Mouse (Mus musculus): Measurements from ENCODE around the gene Slc25a28. TPM values are rescaled to one million over a fixed set of nuclear protein-coding genes. Genes with fewer than 3 reads are reported as not detected.

The Slc25a28 gene
- total RNA-seq, 1 experiment from 2014 or later = 58.0 TPM

- DNase-seq = no peak
These were observed 31.8 kb downstream of the Slc25a28 start for GRCm38 (mm10) chr19:43642843-43643242.

DNA sequence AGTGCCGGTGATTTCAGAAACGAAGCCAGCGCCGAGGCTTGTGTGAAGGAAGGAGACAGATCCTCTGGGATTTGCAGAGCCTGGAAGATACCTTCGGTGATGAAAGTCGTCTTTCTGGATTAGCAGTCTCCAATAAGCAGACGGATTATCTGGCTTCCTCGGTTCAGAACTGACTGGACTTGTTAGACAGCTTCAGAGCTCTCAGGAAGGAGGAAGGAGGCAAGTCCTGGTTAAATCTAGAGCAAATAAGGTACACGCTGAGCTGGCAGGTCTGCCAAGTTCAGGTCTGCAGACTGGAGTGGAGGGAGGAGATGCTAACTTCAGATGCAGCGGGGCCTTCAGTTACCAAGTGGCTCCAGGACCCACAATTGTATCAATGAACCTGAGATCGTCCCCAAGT is 32.8 kb downstream of the Slc25a28 start:
- no peak for DNase-seq

GRCm38 (mm10) chr19:43630466-43631251 is 44.0 kb downstream of the Slc25a28 start:
- DNase-seq = peak; percentile 92

- DNase-seq = peak; percentile 27
These were observed 45.6 kb downstream of the Slc25a28 start for GRCm38 (mm10) chr19:43629088-43629487.

GRCm38 (mm10) chr19:43627345-43627744 is 47.3 kb downstream of the Slc25a28 start:
- no peak for DNase-seq

DNA sequence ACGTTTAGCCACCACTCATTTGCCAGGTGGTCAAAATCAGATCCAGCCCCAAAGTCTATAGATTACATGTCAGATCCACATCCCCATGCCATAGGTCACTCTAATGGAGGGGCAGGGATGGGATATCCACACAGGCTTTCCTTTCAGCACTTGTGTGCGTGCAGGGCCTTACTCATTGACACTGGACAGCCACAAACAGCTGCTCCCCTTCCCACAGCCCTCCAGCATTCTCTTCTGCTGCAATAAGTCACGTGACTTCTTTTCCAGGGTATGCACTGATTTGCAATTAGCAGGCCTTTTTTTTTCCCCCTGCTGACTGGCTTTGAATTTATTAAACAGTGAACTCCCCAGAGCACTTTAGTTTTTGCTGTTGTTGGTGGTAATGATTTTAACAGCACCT is 48.5 kb downstream of the Slc25a28 start:
- no peak for DNase-seq

DNA sequence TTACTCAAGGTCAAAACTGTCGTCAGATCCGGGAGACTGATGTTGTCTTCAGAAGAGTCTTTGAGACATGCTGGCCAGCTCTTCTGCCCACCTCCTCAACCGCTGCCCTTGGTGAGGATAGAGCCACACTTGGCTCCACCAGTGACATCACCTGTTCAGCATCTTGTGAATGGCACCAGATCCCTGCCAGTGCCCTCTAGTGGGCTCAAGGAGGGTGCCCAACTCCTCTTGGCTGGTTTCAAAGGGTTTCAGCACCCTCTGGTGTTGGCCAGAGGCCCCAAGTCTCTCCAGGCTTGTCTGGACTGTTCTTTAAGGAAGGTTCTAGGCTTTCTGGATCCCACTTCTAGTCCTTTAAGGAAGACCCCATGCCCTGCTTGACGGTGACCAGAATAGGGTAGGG is 50.8 kb downstream of the Slc25a28 start:
- DNase-seq = peak; percentile 79

- no peak for DNase-seq
These were observed 54.7 kb downstream of the Slc25a28 start for GRCm38 (mm10) chr19:43619916-43620479.

DNA sequence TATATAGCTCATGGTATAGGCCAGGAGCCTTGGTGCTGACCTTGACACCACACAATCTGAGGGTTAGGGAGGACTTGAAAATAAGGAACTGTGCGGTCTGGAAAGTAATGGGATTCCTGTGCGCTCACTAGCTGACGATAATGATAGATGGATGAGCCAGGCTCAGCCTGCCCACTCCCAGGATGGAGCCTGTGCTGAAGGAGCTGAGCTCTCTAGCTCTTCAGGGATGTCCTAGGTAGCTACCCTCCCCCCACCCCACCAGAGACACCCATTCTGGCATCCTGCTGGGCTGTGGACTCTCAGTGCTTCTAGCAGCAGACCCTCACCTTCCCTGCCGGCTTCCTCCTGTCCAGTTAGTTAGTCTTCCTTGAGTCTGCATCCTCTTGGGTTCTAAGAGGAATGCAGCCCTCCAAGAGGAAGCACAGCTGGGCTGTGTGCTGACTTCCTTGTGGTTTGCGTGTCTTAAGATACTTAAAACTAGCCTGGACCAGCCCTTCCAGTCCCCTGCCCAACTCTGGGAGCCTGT is 56.1 kb downstream of the Slc25a28 start:
- DNase-seq = no peak

DNA sequence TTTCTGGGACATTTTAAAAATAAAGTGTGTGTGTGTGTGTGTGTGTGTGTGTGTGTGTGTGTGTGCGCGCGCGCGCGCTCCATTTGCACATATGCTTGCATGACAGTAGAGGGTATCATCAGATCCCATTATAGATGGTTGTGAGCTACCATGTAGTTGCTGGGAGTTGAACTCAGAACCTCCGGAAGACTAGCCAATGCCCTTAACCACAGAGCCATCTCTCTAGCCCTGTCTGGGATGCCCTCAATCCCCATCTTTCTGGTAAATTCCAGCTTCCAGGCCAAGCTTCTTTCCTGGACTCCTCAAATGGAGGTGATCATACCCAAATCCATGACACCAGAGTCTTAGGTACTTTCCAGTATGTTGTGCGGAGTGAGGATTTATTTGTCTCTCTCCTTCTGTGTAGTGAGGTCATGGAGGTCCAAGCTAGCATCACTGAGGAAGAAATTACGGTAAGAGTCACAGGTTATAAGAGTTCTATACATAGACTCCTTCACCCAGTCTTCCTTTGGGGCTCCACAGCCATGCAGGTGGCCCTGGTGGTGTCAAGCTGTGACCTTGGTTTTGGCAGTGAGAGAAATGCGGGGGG is 56.8 kb downstream of the Slc25a28 start:
- no peak for DNase-seq

GRCm38 (mm10) chr19:43616889-43617288 is 57.8 kb downstream of the Slc25a28 start:
- no peak for DNase-seq

DNA sequence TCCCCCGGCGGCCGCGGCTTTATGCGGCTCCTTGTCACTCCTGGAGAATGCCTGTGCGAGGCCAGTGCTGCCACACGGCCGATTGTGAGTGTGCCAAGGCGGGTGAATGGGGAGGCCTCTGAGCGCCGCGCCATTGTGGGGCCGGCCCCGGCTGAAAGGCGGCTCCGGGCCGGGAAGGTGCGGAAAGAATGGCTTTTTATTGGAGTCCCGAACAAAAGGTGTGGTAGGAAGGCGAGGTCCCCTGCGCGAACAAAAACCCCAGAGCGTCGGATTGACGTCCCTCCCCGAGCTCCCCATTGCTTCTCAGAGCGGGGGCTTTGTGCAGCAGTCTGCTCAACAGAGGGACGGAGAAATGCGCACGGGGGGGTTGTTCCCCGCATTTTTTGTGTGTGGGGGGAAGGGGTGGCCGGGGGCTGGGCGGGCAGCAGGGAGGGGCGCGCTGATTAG is 58.2 kb downstream of the Slc25a28 start:
- DNase-seq = peak; percentile 33

DNA sequence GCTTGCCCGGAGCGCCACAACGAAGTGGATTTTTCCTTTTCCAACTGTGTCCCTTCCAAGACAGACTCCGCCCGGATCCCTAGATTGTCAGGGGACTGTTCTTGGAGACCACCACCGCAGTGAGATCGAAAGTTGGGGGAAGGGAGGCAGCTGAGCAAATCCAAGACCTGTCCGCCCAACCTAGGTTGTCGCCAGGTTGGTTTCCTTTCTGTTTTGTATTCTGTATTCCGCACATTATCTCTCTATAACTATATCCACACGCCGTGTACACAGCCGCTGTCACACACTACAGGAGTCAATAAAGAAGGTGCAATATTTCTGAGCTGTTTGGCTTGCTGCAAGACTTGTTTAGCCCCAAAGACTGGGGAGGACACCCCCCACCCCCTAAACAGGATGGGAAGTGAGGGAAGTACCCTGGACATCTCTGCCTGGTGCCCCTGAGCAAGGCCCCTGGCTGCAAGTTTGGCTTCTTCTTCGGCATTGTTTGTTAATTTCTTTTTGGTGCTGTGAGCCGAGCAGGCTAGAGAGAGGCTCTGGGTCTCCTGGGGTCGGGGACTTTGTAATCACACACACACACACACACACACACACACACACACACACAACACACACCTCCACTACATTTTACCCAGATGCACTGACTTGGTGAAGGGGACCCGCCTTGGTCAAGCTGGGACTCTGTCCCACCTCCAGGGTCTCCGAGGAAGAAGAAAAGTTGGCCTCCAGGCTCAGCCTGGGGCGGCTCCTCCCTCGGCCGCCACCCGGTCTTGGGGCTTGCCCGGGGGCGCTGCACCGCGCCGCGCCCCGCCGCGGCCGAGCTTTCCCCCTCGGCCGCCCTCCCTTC is 58.9 kb downstream of the Slc25a28 start:
- DNase-seq = no peak

- DNase-seq = no peak
These were observed 59.6 kb downstream of the Slc25a28 start for GRCm38 (mm10) chr19:43615074-43615445.

DNA sequence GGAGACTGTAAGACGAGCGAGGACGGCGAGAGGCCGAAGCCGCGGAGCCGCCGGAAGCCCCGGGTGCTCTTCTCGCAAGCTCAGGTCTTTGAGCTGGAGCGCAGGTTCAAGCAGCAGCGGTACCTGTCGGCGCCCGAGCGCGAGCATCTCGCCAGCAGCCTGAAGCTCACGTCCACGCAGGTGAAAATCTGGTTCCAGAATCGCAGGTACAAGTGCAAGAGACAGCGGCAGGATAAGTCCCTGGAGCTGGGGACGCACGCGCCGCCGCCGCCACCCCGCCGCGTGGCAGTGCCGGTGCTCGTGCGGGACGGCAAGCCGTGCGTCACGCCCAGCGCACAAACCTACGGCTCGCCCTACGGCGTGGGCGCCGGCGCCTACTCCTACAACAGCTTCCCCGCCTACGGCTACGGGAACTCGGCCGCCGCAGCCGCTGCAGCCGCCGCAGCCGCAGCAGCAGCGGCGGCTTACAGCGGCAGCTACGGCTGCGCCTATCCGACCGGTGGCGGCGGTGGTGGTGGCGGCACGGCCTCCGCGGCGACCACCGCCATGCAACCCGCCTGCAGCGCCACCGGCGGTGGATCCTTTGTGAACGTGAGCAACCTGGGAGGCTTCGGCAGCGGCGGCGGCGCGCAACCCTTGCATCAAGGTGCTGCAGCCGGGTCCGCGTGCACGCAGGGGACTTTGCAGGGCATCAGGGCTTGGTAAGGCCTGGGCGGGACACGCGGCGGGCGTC is 60.2 kb downstream of the Slc25a28 start:
- no peak for DNase-seq

Small RNA genes within 50 kb of the gene (microRNA-seq; reads per million reads assigned to microRNA genes)
- 0 reads per million in 2 experiments for gene Gm22646

Other genes with a start within 250 kb of the Slc25a28 start
- gene Cnnm1, start 234.4 kb downstream of the Slc25a28 start, total RNA-seq (2021) = 0.41 and 0.48 TPM in 2 replicates
- gene Got1, start 150.3 kb downstream of the Slc25a28 start, total RNA-seq (2021) = 184 and 213 TPM in 2 replicates
- gene Nkx2-3, start 62.6 kb downstream of the Slc25a28 start, total RNA-seq (2021) = not detected in 2 replicates
- gene Entpd7, start 14.8 kb upstream of the Slc25a28 start, total RNA-seq (2021) = 16.3 and 18.5 TPM in 2 replicates
- 14.9 and 18.0 TPM in 2 replicates for gene Cutc, start 78.1 kb upstream of the Slc25a28 start, total RNA-seq (2021)
- gene Cox15, start 78.1 kb upstream of the Slc25a28 start, total RNA-seq (2021) = 31.8 and 32.4 TPM in 2 replicates
- 1.8 and 17.0 TPM in 2 replicates for gene Abcc2, start 107.3 kb upstream of the Slc25a28 start, total RNA-seq (2021)

Data from adrenal gland, postnatal 14 days (tissue).